Mouse (Mus musculus): Measurements from ENCODE around the gene Erp44.

Gene Erp44

GRCm38 (mm10) chr4:48239046-48239445, 40.3 kb downstream of the Erp44 start:
- DNase-seq (ENCODE audit: low read depth, low spot score) = no peak

GRCm38 (mm10) chr4:48236721-48237120, 42.6 kb downstream of the Erp44 start:
- DNase-seq (ENCODE audit: low read depth, low spot score) = no peak

- DNase-seq (ENCODE audit: low read depth, low spot score) = no peak
Observed at GRCm38 (mm10) chr4:48226800-48227199, 52.6 kb downstream of the Erp44 start.

GRCm38 (mm10) chr4:48225604-48226003, 53.8 kb downstream of the Erp44 start:
- DNase-seq (ENCODE audit: low read depth, low spot score) = no peak

- DNase-seq (ENCODE audit: low read depth, low spot score) = peak; percentile 22
Observed at GRCm38 (mm10) chr4:48225173-48225572, 54.2 kb downstream of the Erp44 start.

- DNase-seq (ENCODE audit: low read depth, low spot score) = no peak
Observed at GRCm38 (mm10) chr4:48203564-48203963, 75.8 kb downstream of the Erp44 start.

GRCm38 (mm10) chr4:48198447-48198846, 80.9 kb downstream of the Erp44 start:
- DNase-seq (ENCODE audit: low read depth, low spot score) = no peak

GRCm38 (mm10) chr4:48197925-48198324, 81.4 kb downstream of the Erp44 start:
- DNase-seq (ENCODE audit: low read depth, low spot score) = no peak

GRCm38 (mm10) chr4:48182115-48182806, 97.1 kb downstream of the Erp44 start:
- no peak for DNase-seq (ENCODE audit: low read depth, low spot score)

- DNase-seq (ENCODE audit: low read depth, low spot score) = no peak
Observed at GRCm38 (mm10) chr4:48181366-48181765, 98.0 kb downstream of the Erp44 start.

GRCm38 (mm10) chr4:48180922-48181321, 98.4 kb downstream of the Erp44 start:
- DNase-seq (ENCODE audit: low read depth, low spot score) = no peak

- DNase-seq (ENCODE audit: low read depth, low spot score) = no peak
Observed at GRCm38 (mm10) chr4:48175666-48176065, 103.7 kb downstream of the Erp44 start.

GRCm38 (mm10) chr4:48163851-48164250, 115.5 kb downstream of the Erp44 start:
- DNase-seq (ENCODE audit: low read depth, low spot score) = no peak

- DNase-seq (ENCODE audit: low read depth, low spot score) = no peak
Observed at GRCm38 (mm10) chr4:48160386-48160785, 119.0 kb downstream of the Erp44 start.

- no peak for DNase-seq (ENCODE audit: low read depth, low spot score)
Observed at GRCm38 (mm10) chr4:48155864-48156263, 123.5 kb downstream of the Erp44 start.

GRCm38 (mm10) chr4:48153229-48153628, 126.1 kb downstream of the Erp44 start:
- DNase-seq (ENCODE audit: low read depth, low spot score) = no peak

- DNase-seq (ENCODE audit: low read depth, low spot score) = no peak
Observed at GRCm38 (mm10) chr4:48149492-48149891, 129.9 kb downstream of the Erp44 start.
